Comparison of ENCODE assay signal across 7 mouse cellular contexts in genomic region chr6:85410771-85411273, GRCm38 (mm10). TPM values are rescaled to one million over a fixed set of nuclear protein-coding genes. Genes with fewer than 3 reads are reported as not detected.
DNase-seq lines count a peak whose midpoint lies in the region; ATAC-seq and TF ChIP-seq lines count a peak whose summit lies in the region.

No protein-coding gene starts in this region.

- peak; percentile 94 for ATAC-seq in forebrain, embryonic 14.5 days
- peak; percentile 77 to 78 for ATAC-seq in hematopoietic stem cell, adult 5-6 weeks (replicated peaks in 1 of 2; ENCODE audit: insufficient read depth in 1 of 2, low FRiP score in 2 of 2, low TSS enrichment in 1 of 2, low read depth in 1 of 2, poor library complexity in 2 of 2, severe bottlenecking in 2 of 2)

- peaks cover 24% of the 10 kb centered on the region for H3K27me3 ChIP-seq in forebrain, embryonic 14.5 days (replicated peaks; ENCODE audit: control insufficient read depth, insufficient read depth, low read length)

- H3K4me3 ChIP-seq in forebrain, embryonic 14.5 days (ENCODE audit: low read depth, low read length), result no peak overlapping the region

- TF ChIP-seq CTCF in brain, embryonic 14.5 days (IDR thresholded peaks at IDR 0.05; ENCODE audit: borderline replicate concordance, extremely low read depth, insufficient read depth, insufficient read length), result peak; percentile 96

- DNase-seq in MN1 (ENCODE audit: low spot score), result peak; percentile 82
- peak; percentile 91 for DNase-seq in brain, embryonic 14.5 days (ENCODE audit: low read depth)
- DNase-seq in forebrain, embryonic 14.5 days (ENCODE audit: low spot score), result peak; percentile 88
- DNase-seq in layer of hippocampus, postnatal 10 days (ENCODE audit: low spot score in 2 of 2), result peak; percentile 64 to 70
- DNase-seq in lung, postnatal 4 days, result peak; percentile 70 to 78
- peak; percentile 56 for DNase-seq in right cerebral cortex, postnatal 14 days

- no peak for TF ChIP-seq POLR2A in brain, embryonic 14.5 days (IDR thresholded peaks at IDR 0.05; ENCODE audit: borderline replicate concordance, extremely low read depth, insufficient read depth, insufficient read length, poor library complexity, severe bottlenecking)

- H3K4me2 ChIP-seq in forebrain, embryonic 14.5 days (ENCODE audit: low read length), result no peak overlapping the region

- no peaks in the 10 kb centered on the region for H3K4me1 ChIP-seq in forebrain, embryonic 14.5 days (ENCODE audit: control insufficient read depth, insufficient read depth, low read length)

- 11% methylated on average over 13 of the region's 13 CpGs for WGBS in forebrain, embryonic 14.5 days

- no peak overlapping the region for H3K27ac ChIP-seq in forebrain, embryonic 14.5 days (ENCODE audit: low read depth, low read length)

- no peak overlapping the region for H3K9ac ChIP-seq in forebrain, embryonic 14.5 days (ENCODE audit: low read length)

- no peaks in the 10 kb centered on the region for H3K36me3 ChIP-seq in forebrain, embryonic 14.5 days (ENCODE audit: control insufficient read depth, insufficient read depth, low read length)

- no peaks in the 10 kb centered on the region for H3K9me3 ChIP-seq in forebrain, embryonic 14.5 days (replicated peaks; ENCODE audit: control insufficient read depth, low read length)

RNA-seq across cellular contexts. Expression of gene Noto, which starts 12.9 kb away (rescaled TPM):
- polyA plus RNA-seq in brain, embryonic 14.5 days (2012; rRNA removed), result not detected in 2 replicates
- not detected in 2 replicates for polyA plus RNA-seq in forebrain, embryonic 14.5 days (2014; fragmentation: Nextera tagmentation; extraction: Ambion mirVana)
- total RNA-seq in hematopoietic stem cell, adult 5-6 weeks (2017), result not detected in 2 replicates
- not detected for total RNA-seq in layer of hippocampus, postnatal 10 days (2021)

RNA-seq across cellular contexts. Expression of gene Smyd5, which starts 21.0 kb away (rescaled TPM):
- polyA plus RNA-seq in brain, embryonic 14.5 days (2012; rRNA removed), result 65.3 and 67.0 TPM in 2 replicates
- polyA plus RNA-seq in forebrain, embryonic 14.5 days (2014; fragmentation: Nextera tagmentation; extraction: Ambion mirVana), result 37.2 and 41.3 TPM in 2 replicates
- total RNA-seq in hematopoietic stem cell, adult 5-6 weeks (2017), result 48.8 and 58.0 TPM in 2 replicates
- total RNA-seq in layer of hippocampus, postnatal 10 days (2021), result 10 to 100 TPM; 42.2 to 44.1 TPM

RNA-seq across cellular contexts. Expression of gene Rab11fip5, which starts 36.4 kb away (rescaled TPM):
- polyA plus RNA-seq in brain, embryonic 14.5 days (2012; rRNA removed), result 14.8 and 23.1 TPM in 2 replicates
- 9.2 and 12.7 TPM in 2 replicates for polyA plus RNA-seq in forebrain, embryonic 14.5 days (2014; fragmentation: Nextera tagmentation; extraction: Ambion mirVana)
- total RNA-seq in hematopoietic stem cell, adult 5-6 weeks (2017), result 8.2 and 12.1 TPM in 2 replicates
- 10 to 100 TPM; 50.3 to 52.9 TPM for total RNA-seq in layer of hippocampus, postnatal 10 days (2021)

RNA-seq across cellular contexts. Expression of gene Cct7, which starts 40.5 kb away (rescaled TPM):
- polyA plus RNA-seq in brain, embryonic 14.5 days (2012; rRNA removed), result 313 and 319 TPM in 2 replicates
- 727 and 759 TPM in 2 replicates for polyA plus RNA-seq in forebrain, embryonic 14.5 days (2014; fragmentation: Nextera tagmentation; extraction: Ambion mirVana)
- total RNA-seq in hematopoietic stem cell, adult 5-6 weeks (2017), result 232 and 274 TPM in 2 replicates
- total RNA-seq in layer of hippocampus, postnatal 10 days (2021), result 100 to 1,000 TPM; 240 to 245 TPM

RNA-seq across cellular contexts. Expression of gene Pradc1, which starts 40.9 kb away (rescaled TPM):
- 16.7 and 22.8 TPM in 2 replicates for polyA plus RNA-seq in brain, embryonic 14.5 days (2012; rRNA removed)
- 22.4 and 25.2 TPM in 2 replicates for polyA plus RNA-seq in forebrain, embryonic 14.5 days (2014; fragmentation: Nextera tagmentation; extraction: Ambion mirVana)
- total RNA-seq in hematopoietic stem cell, adult 5-6 weeks (2017), result 9.3 and 10.7 TPM in 2 replicates
- total RNA-seq in layer of hippocampus, postnatal 10 days (2021), result 10 to 100 TPM; 13.7 to 15.6 TPM
